Mouse (Mus musculus): ENCODE results near the gene Mrgprh. TPM values are rescaled to one million over a fixed set of nuclear protein-coding genes. Genes with fewer than 3 reads are reported as not detected.

The Mrgprh gene
- polyA plus RNA-seq, 1 experiment from 2014 or later = not detected

- Histone ChIP-seq H3K9ac (ENCODE audit: low read depth, low read length) (no peak overlapping the region), H3K4me2 (ENCODE audit: low read length) (no peak overlapping the region), H3K36me3 (ENCODE audit: control insufficient read depth, insufficient read depth, low read length) (no peaks in the 10 kb centered on the region), H3K9me3 (replicated peaks; ENCODE audit: control insufficient read depth, low read length, poor library complexity, severe bottlenecking) (no peaks in the 10 kb centered on the region), H3K27me3 (ENCODE audit: control insufficient read depth, insufficient read depth, low read depth, low read length) (no peaks in the 10 kb centered on the region), H3K4me3 (ENCODE audit: low read depth, low read length) (no peak overlapping the region), H3K27ac (ENCODE audit: low read length) (no peak overlapping the region), H3K4me1 (ENCODE audit: control insufficient read depth, insufficient read depth, low read length) (no peaks in the 10 kb centered on the region)
- 44% methylated on average over 4 of the region's 4 CpGs for WGBS
- no peak for ATAC-seq
Observed at GRCm38 (mm10) chr17:12858072-12858471, 17.8 kb upstream of the Mrgprh start.

GRCm38 (mm10) chr17:12859006-12859520, 16.8 kb upstream of the Mrgprh start:
- H3K27me3 ChIP-seq (ENCODE audit: control insufficient read depth, insufficient read depth, low read depth, low read length) = no peaks in the 10 kb centered on the region
- no peaks in the 10 kb centered on the region for H3K9me3 ChIP-seq (replicated peaks; ENCODE audit: control insufficient read depth, low read length, poor library complexity, severe bottlenecking)
- no peak overlapping the region for H3K4me2 ChIP-seq (ENCODE audit: low read length)
- no peak overlapping the region for H3K4me3 ChIP-seq (ENCODE audit: low read depth, low read length)
- H3K27ac ChIP-seq (ENCODE audit: low read length) = no peak overlapping the region
- no peak for ATAC-seq
- no peak overlapping the region for H3K9ac ChIP-seq (ENCODE audit: low read depth, low read length)
- 84% methylated on average over 8 of the region's 8 CpGs for WGBS
- H3K4me1 ChIP-seq (ENCODE audit: control insufficient read depth, insufficient read depth, low read length) = no peaks in the 10 kb centered on the region
- H3K36me3 ChIP-seq (ENCODE audit: control insufficient read depth, insufficient read depth, low read length) = no peaks in the 10 kb centered on the region

- no peaks in the 10 kb centered on the region for H3K36me3 ChIP-seq (ENCODE audit: control insufficient read depth, insufficient read depth, low read length)
- H3K9ac ChIP-seq (ENCODE audit: low read depth, low read length) = no peak overlapping the region
- no peaks in the 10 kb centered on the region for H3K4me1 ChIP-seq (ENCODE audit: control insufficient read depth, insufficient read depth, low read length)
- H3K27me3 ChIP-seq (ENCODE audit: control insufficient read depth, insufficient read depth, low read depth, low read length) = no peaks in the 10 kb centered on the region
- no peak overlapping the region for H3K27ac ChIP-seq (ENCODE audit: low read length)
- no peak for ATAC-seq
- no peaks in the 10 kb centered on the region for H3K9me3 ChIP-seq (replicated peaks; ENCODE audit: control insufficient read depth, low read length, poor library complexity, severe bottlenecking)
- H3K4me3 ChIP-seq (ENCODE audit: low read depth, low read length) = no peak overlapping the region
- H3K4me2 ChIP-seq (ENCODE audit: low read length) = no peak overlapping the region
Observed at GRCm38 (mm10) chr17:12864111-12864510, 11.7 kb upstream of the Mrgprh start.

- no peak overlapping the region for H3K4me3 ChIP-seq (ENCODE audit: low read depth, low read length)
- H3K9me3 ChIP-seq (replicated peaks; ENCODE audit: control insufficient read depth, low read length, poor library complexity, severe bottlenecking) = no peaks in the 10 kb centered on the region
- ATAC-seq = no peak
- no peaks in the 10 kb centered on the region for H3K27me3 ChIP-seq (ENCODE audit: control insufficient read depth, insufficient read depth, low read depth, low read length)
- no peak overlapping the region for H3K4me2 ChIP-seq (ENCODE audit: low read length)
- H3K9ac ChIP-seq (ENCODE audit: low read depth, low read length) = no peak overlapping the region
- H3K4me1 ChIP-seq (ENCODE audit: control insufficient read depth, insufficient read depth, low read length) = no peaks in the 10 kb centered on the region
- WGBS = 55% methylated on average over 3 of the region's 3 CpGs
- H3K36me3 ChIP-seq (ENCODE audit: control insufficient read depth, insufficient read depth, low read length) = no peaks in the 10 kb centered on the region
- H3K27ac ChIP-seq (ENCODE audit: low read length) = no peak overlapping the region
Observed at GRCm38 (mm10) chr17:12865407-12865806, 10.4 kb upstream of the Mrgprh start.

- H3K4me1 ChIP-seq (ENCODE audit: control insufficient read depth, insufficient read depth, low read length) = no peaks in the 10 kb centered on the region
- H3K4me3 ChIP-seq (ENCODE audit: low read depth, low read length) = no peak overlapping the region
- no peak for ATAC-seq
- 84% methylated on average over 10 of the region's 10 CpGs for WGBS
- H3K9ac ChIP-seq (ENCODE audit: low read depth, low read length) = no peak overlapping the region
- H3K27ac ChIP-seq (ENCODE audit: low read length) = no peak overlapping the region
- H3K36me3 ChIP-seq (ENCODE audit: control insufficient read depth, insufficient read depth, low read length) = no peaks in the 10 kb centered on the region
- H3K9me3 ChIP-seq (replicated peaks; ENCODE audit: control insufficient read depth, low read length, poor library complexity, severe bottlenecking) = no peaks in the 10 kb centered on the region
- H3K4me2 ChIP-seq (ENCODE audit: low read length) = no peak overlapping the region
- no peaks in the 10 kb centered on the region for H3K27me3 ChIP-seq (ENCODE audit: control insufficient read depth, insufficient read depth, low read depth, low read length)
Observed at GRCm38 (mm10) chr17:12866853-12867252, 9.0 kb upstream of the Mrgprh start.

- no peak for ATAC-seq
- Histone ChIP-seq H3K27ac (ENCODE audit: low read length) (no peak within 1 kb of the TSS), H3K4me3 (ENCODE audit: low read depth, low read length) (no peak within 1 kb of the TSS), H3K4me2 (ENCODE audit: low read length) (no peak within 1 kb of the TSS), H3K36me3 (ENCODE audit: control insufficient read depth, insufficient read depth, low read length) (no peaks in the 10 kb centered on the region), H3K9ac (ENCODE audit: low read depth, low read length) (no peak within 1 kb of the TSS), H3K4me1 (ENCODE audit: control insufficient read depth, insufficient read depth, low read length) (no peaks in the 10 kb centered on the region), H3K9me3 (replicated peaks; ENCODE audit: control insufficient read depth, low read length, poor library complexity, severe bottlenecking) (no peaks in the 10 kb centered on the region), H3K27me3 (ENCODE audit: control insufficient read depth, insufficient read depth, low read depth, low read length) (no peaks in the 10 kb centered on the region)
- 70% methylated on average over 2 of the region's 2 CpGs for WGBS
Observed at GRCm38 (mm10) chr17:12868043-12868442, 7.8 kb upstream of the Mrgprh start, which contains the start of gene Mas1. Gene Mas1, minus strand, starts transcription at chr17:12868143.

- WGBS = 44% methylated on average over 4 of the region's 4 CpGs
- H3K36me3 ChIP-seq (ENCODE audit: control insufficient read depth, insufficient read depth, low read length) = no peaks in the 10 kb centered on the region
- H3K9me3 ChIP-seq (replicated peaks; ENCODE audit: control insufficient read depth, low read length, poor library complexity, severe bottlenecking) = no peaks in the 10 kb centered on the region
- ATAC-seq = no peak
- no peaks in the 10 kb centered on the region for H3K4me1 ChIP-seq (ENCODE audit: control insufficient read depth, insufficient read depth, low read length)
- no peaks in the 10 kb centered on the region for H3K27me3 ChIP-seq (ENCODE audit: control insufficient read depth, insufficient read depth, low read depth, low read length)
- no peak overlapping the region for H3K4me2 ChIP-seq (ENCODE audit: low read length)
- H3K27ac ChIP-seq (ENCODE audit: low read length) = no peak overlapping the region
- no peak overlapping the region for H3K9ac ChIP-seq (ENCODE audit: low read depth, low read length)
- H3K4me3 ChIP-seq (ENCODE audit: low read depth, low read length) = no peak overlapping the region
Observed at GRCm38 (mm10) chr17:12868640-12869039, 7.2 kb upstream of the Mrgprh start.

GRCm38 (mm10) chr17:12872275-12873028, 3.4 kb upstream of the Mrgprh start:
- H3K27ac ChIP-seq (ENCODE audit: low read length) = no peak overlapping the region
- no peak overlapping the region for H3K4me3 ChIP-seq (ENCODE audit: low read depth, low read length)
- no peaks in the 10 kb centered on the region for H3K36me3 ChIP-seq (ENCODE audit: control insufficient read depth, insufficient read depth, low read length)
- no peak overlapping the region for H3K4me2 ChIP-seq (ENCODE audit: low read length)
- H3K4me1 ChIP-seq (ENCODE audit: control insufficient read depth, insufficient read depth, low read length) = no peaks in the 10 kb centered on the region
- no peak overlapping the region for H3K9ac ChIP-seq (ENCODE audit: low read depth, low read length)
- no peaks in the 10 kb centered on the region for H3K27me3 ChIP-seq (ENCODE audit: control insufficient read depth, insufficient read depth, low read depth, low read length)
- no peak for ATAC-seq
- no peaks in the 10 kb centered on the region for H3K9me3 ChIP-seq (replicated peaks; ENCODE audit: control insufficient read depth, low read length, poor library complexity, severe bottlenecking)
- WGBS = 79% methylated on average over 16 of the region's 16 CpGs

- WGBS = 2% methylated on average over 14 of the region's 14 CpGs
- Histone ChIP-seq H3K4me2 (ENCODE audit: low read length) (peak overlapping the region; percentile 43), H3K27me3 (ENCODE audit: control insufficient read depth, insufficient read depth, low read depth, low read length) (no peaks in the 10 kb centered on the region), H3K27ac (ENCODE audit: low read length) (no peak overlapping the region), H3K4me3 (ENCODE audit: low read depth, low read length) (no peak overlapping the region), H3K36me3 (ENCODE audit: control insufficient read depth, insufficient read depth, low read length) (no peaks in the 10 kb centered on the region), H3K9me3 (replicated peaks; ENCODE audit: control insufficient read depth, low read length, poor library complexity, severe bottlenecking) (no peaks in the 10 kb centered on the region), H3K9ac (ENCODE audit: low read depth, low read length) (peak overlapping the region; percentile 36), H3K4me1 (ENCODE audit: control insufficient read depth, insufficient read depth, low read length) (no peaks in the 10 kb centered on the region; the same call in 1 of the 2 replicates)
- ATAC-seq = peak; percentile 64; the same call in 1 of the 2 replicates
Observed at GRCm38 (mm10) chr17:12880178-12880577, 4.3 kb downstream of the Mrgprh start.
